In the genomic region with DNA sequence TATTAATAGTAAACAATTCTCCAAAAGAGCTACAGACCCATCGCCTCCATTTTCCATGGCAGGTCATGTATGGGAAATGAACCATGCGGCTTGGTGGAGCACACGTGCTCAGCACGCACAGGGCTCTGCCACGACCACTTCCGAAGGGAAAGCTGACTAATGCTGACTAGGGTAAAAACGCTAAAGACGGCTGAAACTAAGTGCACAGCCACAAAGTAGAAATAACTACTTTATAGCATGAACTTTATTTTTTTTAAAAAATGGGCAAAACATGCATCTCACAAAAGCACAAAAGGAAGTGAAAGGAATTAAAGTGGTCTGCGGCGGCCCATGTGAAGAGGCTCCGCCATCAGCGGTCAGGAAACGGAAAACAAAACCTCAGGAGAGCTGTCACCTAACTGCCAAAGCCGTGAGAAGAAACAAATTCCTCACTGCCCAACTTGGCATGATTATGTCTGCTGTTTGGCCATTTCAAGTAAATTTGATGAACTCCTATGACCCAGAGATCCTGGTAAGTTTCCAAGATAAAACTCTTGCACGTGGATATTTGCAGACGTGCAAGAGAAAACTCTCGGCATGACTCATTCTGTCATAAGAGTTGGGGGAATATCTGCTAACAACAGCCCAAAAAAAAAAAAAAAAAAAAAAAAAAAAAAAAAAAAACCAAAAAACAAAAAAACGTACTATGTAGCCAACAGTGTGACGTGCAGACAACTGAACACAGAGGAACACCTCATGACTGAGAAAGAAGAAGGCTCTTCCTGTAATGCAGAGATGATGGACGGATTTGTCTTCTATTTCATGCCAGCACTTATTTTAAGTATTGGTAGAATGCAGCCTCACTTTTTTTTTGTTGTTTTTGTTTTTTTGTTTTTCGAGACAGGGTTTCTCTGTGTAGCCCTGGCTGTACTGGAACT, we compare ENCODE assay signal across 13 mouse cellular contexts.
DNase-seq lines count a peak whose midpoint lies in the region; ATAC-seq and TF ChIP-seq lines count a peak whose summit lies in the region.
"Had no signal": no experiment of that assay in that cellular context is flagged by ENCODE, and none has a peak within 500 bp of the region (broad histone marks: within the 10 kb centered on the region; RNA-seq: fewer than 3 reads in every experiment).

No protein-coding gene starts in this region.

- ATAC-seq in liver, postnatal 0 days, result peak; percentile 38
- ATAC-seq in hindbrain, embryonic 14.5 days (ENCODE audit: low FRiP score), result no peak

- DNase-seq in gastrocnemius, adult 2 months, result no peak
- no peak for DNase-seq in gastrocnemius, postnatal 4 days (ENCODE audit: low spot score in 2 of 2)
- peak; percentile 67 for DNase-seq in thymus, postnatal 0 days (ENCODE audit: low spot score)
- no peak for DNase-seq in thymus, adult 18-20 months
- DNase-seq in liver, postnatal 0 days, result no peak
- DNase-seq in hindbrain, embryonic 14.5 days (ENCODE audit: low spot score), result no peak
- DNase-seq in left cerebral cortex, postnatal 14 days (ENCODE audit: low spot score in 2 of 2), result no peak
- DNase-seq in layer of hippocampus, adult 8-10 months (ENCODE audit: low spot score in 2 of 2), result no peak
- DNase-seq: gastrocnemius, postnatal 10 days; lung, adult 2 months had no signal

- H3K27ac ChIP-seq in gastrocnemius, adult 2 months, result peak overlapping the region; percentile 68
- no peak overlapping the region for H3K27ac ChIP-seq in liver, postnatal 0 days (ENCODE audit: low read depth)
- no peak overlapping the region for H3K27ac ChIP-seq in hindbrain, embryonic 14.5 days
- H3K27ac ChIP-seq: forebrain, embryonic 10.5 days; hindbrain, embryonic 12.5 days; kidney, postnatal 0 days had no signal

- H3K4me2 ChIP-seq in liver, postnatal 0 days (ENCODE audit: low read depth, low read length), result peak overlapping the region; percentile 29; the same call in 1 of the 2 replicates
- H3K4me2 ChIP-seq in hindbrain, embryonic 14.5 days (replicated peaks), result no peak overlapping the region
- H3K4me2 ChIP-seq: hindbrain, embryonic 12.5 days had no signal

- intact Hi-C loops in gastrocnemius, adult 2 months (cut with DNase I), result no loop called here
- intact Hi-C loops in left cerebral cortex, postnatal 14 days (cut with DNase I), result no loop called here

- no peaks in the 10 kb centered on the region for H3K4me1 ChIP-seq in liver, postnatal 0 days (ENCODE audit: insufficient read depth)
- no peaks in the 10 kb centered on the region for H3K4me1 ChIP-seq in hindbrain, embryonic 14.5 days (replicated peaks; ENCODE audit: control insufficient read depth, insufficient read depth, low read length)
- H3K4me1 ChIP-seq: forebrain, embryonic 10.5 days; hindbrain, embryonic 12.5 days had no signal

- TF ChIP-seq CTCF in gastrocnemius, adult 2 months (IDR thresholded peaks at IDR 0.05), result no peak
- TF ChIP-seq CTCF in liver, postnatal 0 days (IDR thresholded peaks at IDR 0.05; ENCODE audit: low read depth), result no peak

- 0 out of 2 replicates have a peak, but pooled peaks cover 3% of the 10 kb centered on the region for H3K36me3 ChIP-seq in liver, postnatal 0 days (replicated peaks; ENCODE audit: insufficient read depth, low read length)
- H3K36me3 ChIP-seq in hindbrain, embryonic 14.5 days (replicated peaks; ENCODE audit: control insufficient read depth, insufficient read depth), result no peaks in the 10 kb centered on the region

- 69% methylated on average over 21 of the region's 21 CpGs for WGBS in liver, postnatal 0 days (ENCODE audit: insufficient replicate concordance)
- WGBS in hindbrain, embryonic 14.5 days, result 95% methylated on average over 21 of the region's 21 CpGs

- H3K9ac ChIP-seq in liver, postnatal 0 days (replicated peaks), result no peak overlapping the region
- H3K9ac ChIP-seq in hindbrain, embryonic 14.5 days, result no peak overlapping the region
- H3K9ac ChIP-seq: hindbrain, embryonic 12.5 days had no signal

- no peaks in the 10 kb centered on the region for H3K9me3 ChIP-seq in liver, postnatal 0 days (ENCODE audit: low read length)
- peaks cover 23% of the 10 kb centered on the region for H3K9me3 ChIP-seq in hindbrain, embryonic 14.5 days (ENCODE audit: control insufficient read depth, low read length)

- 0 out of 2 replicates have a peak, but pooled peaks have one; percentile 6 for TF ChIP-seq EP300 in liver, postnatal 0 days (IDR thresholded peaks at IDR 0.05; ENCODE audit: low read depth)

- no peaks in the 10 kb centered on the region for H3K27me3 ChIP-seq in liver, postnatal 0 days (ENCODE audit: insufficient read depth, low read length)
- no peaks in the 10 kb centered on the region for H3K27me3 ChIP-seq in hindbrain, embryonic 14.5 days (ENCODE audit: control insufficient read depth, insufficient read depth, low read length)
- H3K27me3 ChIP-seq: hindbrain, embryonic 12.5 days had no signal

- H3K4me3 ChIP-seq in gastrocnemius, adult 2 months, result peak overlapping the region; percentile 16
- no peak overlapping the region for H3K4me3 ChIP-seq in liver, postnatal 0 days (ENCODE audit: low read depth, low read length)
- no peak overlapping the region for H3K4me3 ChIP-seq in hindbrain, embryonic 14.5 days (replicated peaks; ENCODE audit: low read length)
- H3K4me3 ChIP-seq: forebrain, embryonic 10.5 days; hindbrain, embryonic 12.5 days had no signal
